Mouse (Mus musculus): Measurements from ENCODE around the gene Adss.

DNA sequence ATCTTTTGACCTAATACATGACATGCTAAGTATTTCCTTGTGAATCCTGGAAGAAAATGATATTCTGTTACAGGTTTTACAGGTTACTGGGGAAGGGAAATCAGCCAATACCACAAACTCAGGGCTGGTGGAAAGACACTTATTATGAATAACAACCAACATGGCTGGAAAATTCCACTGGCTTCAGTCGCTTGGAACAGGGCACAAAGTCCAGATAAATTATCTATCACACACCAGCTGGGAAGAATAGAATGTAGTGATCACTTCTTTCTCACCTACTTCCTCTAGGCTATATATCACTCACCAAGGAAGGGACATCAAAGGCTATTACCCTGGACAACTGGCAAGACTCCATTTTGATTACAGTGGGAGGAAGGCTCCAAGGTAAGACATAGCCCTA is 55.6 kb downstream of the Adss start:
- no peak for TF ChIP-seq CTCF (IDR thresholded peaks at IDR 0.05; ENCODE audit: insufficient read depth, low read length)
- no peak for TF ChIP-seq POLR2A (IDR thresholded peaks at IDR 0.05; ENCODE audit: borderline replicate concordance, extremely low read depth, low read depth, low read length)
